Mouse (Mus musculus): Measurements from ENCODE around the gene Rpl3.

Gene Rpl3

GRCm38 (mm10) chr15:80069171-80069570 lies 22.5 kb downstream of the Rpl3 start:
- DNase-seq (ENCODE audit: low read depth in 2 of 2, low spot score in 2 of 2) = no peak

GRCm38 (mm10) chr15:80066538-80066937 lies 25.1 kb downstream of the Rpl3 start:
- DNase-seq (ENCODE audit: low read depth in 2 of 2, low spot score in 2 of 2) = peak in 1 of 2 experiments; percentile 46

GRCm38 (mm10) chr15:80065414-80065813 lies 26.3 kb downstream of the Rpl3 start:
- peak in 1 of 2 experiments; percentile 38 for DNase-seq (ENCODE audit: low read depth in 2 of 2, low spot score in 2 of 2)

GRCm38 (mm10) chr15:80064965-80065364 lies 26.7 kb downstream of the Rpl3 start:
- no peak for DNase-seq (ENCODE audit: low read depth in 2 of 2, low spot score in 2 of 2)

- no peak for DNase-seq (ENCODE audit: low read depth in 2 of 2, low spot score in 2 of 2)
Observed at GRCm38 (mm10) chr15:80062821-80063220, 28.8 kb downstream of the Rpl3 start.

- DNase-seq (ENCODE audit: low read depth in 2 of 2, low spot score in 2 of 2) = no peak
Observed at GRCm38 (mm10) chr15:80062339-80062738, 29.3 kb downstream of the Rpl3 start.

GRCm38 (mm10) chr15:80061071-80061550 lies 30.6 kb downstream of the Rpl3 start:
- DNase-seq (ENCODE audit: low read depth in 2 of 2, low spot score in 2 of 2) = no peak

GRCm38 (mm10) chr15:80060356-80061070 lies 31.2 kb downstream of the Rpl3 start:
- DNase-seq (ENCODE audit: low read depth in 2 of 2, low spot score in 2 of 2) = no peak

GRCm38 (mm10) chr15:80059606-80060005 lies 32.1 kb downstream of the Rpl3 start:
- no peak for DNase-seq (ENCODE audit: low read depth in 2 of 2, low spot score in 2 of 2)

GRCm38 (mm10) chr15:80058151-80058550 lies 33.5 kb downstream of the Rpl3 start:
- no peak for DNase-seq (ENCODE audit: low read depth in 2 of 2, low spot score in 2 of 2)

- no peak for DNase-seq (ENCODE audit: low read depth in 2 of 2, low spot score in 2 of 2)
Observed at GRCm38 (mm10) chr15:80054034-80054710, 37.5 kb downstream of the Rpl3 start.

GRCm38 (mm10) chr15:80053381-80054033 lies 38.2 kb downstream of the Rpl3 start:
- no peak for DNase-seq (ENCODE audit: low read depth in 2 of 2, low spot score in 2 of 2)

GRCm38 (mm10) chr15:80051782-80052181 lies 39.9 kb downstream of the Rpl3 start:
- no peak for DNase-seq (ENCODE audit: low read depth in 2 of 2, low spot score in 2 of 2)

- DNase-seq (ENCODE audit: low read depth in 2 of 2, low spot score in 2 of 2) = no peak
Observed at GRCm38 (mm10) chr15:80051092-80051761, 40.4 kb downstream of the Rpl3 start.

- no peak for DNase-seq (ENCODE audit: low read depth in 2 of 2, low spot score in 2 of 2)
Observed at GRCm38 (mm10) chr15:80050093-80050492, 41.6 kb downstream of the Rpl3 start.

GRCm38 (mm10) chr15:80047973-80048372 lies 43.7 kb downstream of the Rpl3 start:
- DNase-seq (ENCODE audit: low read depth in 2 of 2, low spot score in 2 of 2) = no peak

GRCm38 (mm10) chr15:80047242-80047641 lies 44.4 kb downstream of the Rpl3 start:
- DNase-seq (ENCODE audit: low read depth in 2 of 2, low spot score in 2 of 2) = no peak

- DNase-seq (ENCODE audit: low read depth in 2 of 2, low spot score in 2 of 2) = no peak
Observed at GRCm38 (mm10) chr15:80045749-80046148, 45.9 kb downstream of the Rpl3 start.

GRCm38 (mm10) chr15:80044249-80044648 lies 47.4 kb downstream of the Rpl3 start:
- DNase-seq (ENCODE audit: low read depth in 2 of 2, low spot score in 2 of 2) = no peak

GRCm38 (mm10) chr15:80042152-80042551 lies 49.5 kb downstream of the Rpl3 start:
- DNase-seq (ENCODE audit: low read depth in 2 of 2, low spot score in 2 of 2) = no peak

- DNase-seq (ENCODE audit: low read depth in 2 of 2, low spot score in 2 of 2) = no peak
Observed at GRCm38 (mm10) chr15:80038110-80038391, 53.6 kb downstream of the Rpl3 start.

All from CD8-positive naive resting alpha-beta T cell, adult 2 months (primary cell).